Mouse (Mus musculus) stomach, embryonic 15.5 days (tissue): Measurements from ENCODE around the gene Csnk1d. TPM values are rescaled to one million over a fixed set of nuclear protein-coding genes. Genes with fewer than 3 reads are reported as not detected.

Experiments
- ATAC-seq: fragments of 200-750 bp; cut with Nextera tagmentation; 2 replicates; pipeline ENCODE4 v1.8.0; 2017; ENCODE audit warnings: low read depth, moderate number of reproducible peaks, moderate TSS enrichment; ENCODE audit not compliant: insufficient read depth, low FRiP score
- H3K27ac ChIP-seq: fragments of 300-500 bp; sonication (generic); 2 replicates; pipeline ENCODE4 v1.5.1; 2015; ENCODE audit warnings: mild to moderate bottlenecking, inconsistent platforms
- H3K27me3 ChIP-seq: fragments of 300-500 bp; sonication (generic); replicated peaks from 2 replicates; pipeline ENCODE4 v1.6.1; 2015; ENCODE audit warnings: inconsistent platforms
- H3K36me3 ChIP-seq: fragments of 300-500 bp; sonication (generic); 2 replicates; pipeline ENCODE4 v1.6.1; 2015; ENCODE audit warnings: inconsistent platforms
- H3K4me1 ChIP-seq: fragments of 300-500 bp; sonication (generic); 2 replicates; pipeline ENCODE4 v1.6.1; 2015; ENCODE audit warnings: inconsistent platforms
- H3K4me2 ChIP-seq: fragments of 300-500 bp; sonication (generic); 2 replicates; pipeline ENCODE4 v1.6.1; 2015; ENCODE audit warnings: mild to moderate bottlenecking, inconsistent platforms
- H3K4me3 ChIP-seq: fragments of 300-500 bp; sonication (generic); replicated peaks from 2 replicates; pipeline ENCODE4 v1.5.1; 2015; ENCODE audit warnings: inconsistent platforms
- H3K9ac ChIP-seq: fragments of 300-500 bp; sonication (generic); 2 replicates; pipeline ENCODE4 v1.6.1; 2015; ENCODE audit warnings: inconsistent platforms
- H3K9me3 ChIP-seq: fragments of 300-500 bp; sonication (generic); 2 replicates; pipeline ENCODE4 v1.6.1; 2016; ENCODE audit warnings: inconsistent platforms
- WGBS: fragments of 180-500 bp; shearing (Covaris S2); methylation state at CpG from one replicate; pipeline ENCODE4 v1.1.7; 2015; 5-methylcytosine and 5-hydroxymethylcytosine counted together
- polyA plus RNA-seq: library from polyadenylated mRNA; unstranded; fragments of >200 nt; fragmentation: Nextera tagmentation; extraction: Ambion mirVana; gene quantifications from 2 replicates; pipeline ENCODE4 v1.2.1, GENCODE M21; 2015

The Csnk1d gene
- polyA plus RNA-seq, 1 experiment from 2014 or later = 110 TPM

DNA sequence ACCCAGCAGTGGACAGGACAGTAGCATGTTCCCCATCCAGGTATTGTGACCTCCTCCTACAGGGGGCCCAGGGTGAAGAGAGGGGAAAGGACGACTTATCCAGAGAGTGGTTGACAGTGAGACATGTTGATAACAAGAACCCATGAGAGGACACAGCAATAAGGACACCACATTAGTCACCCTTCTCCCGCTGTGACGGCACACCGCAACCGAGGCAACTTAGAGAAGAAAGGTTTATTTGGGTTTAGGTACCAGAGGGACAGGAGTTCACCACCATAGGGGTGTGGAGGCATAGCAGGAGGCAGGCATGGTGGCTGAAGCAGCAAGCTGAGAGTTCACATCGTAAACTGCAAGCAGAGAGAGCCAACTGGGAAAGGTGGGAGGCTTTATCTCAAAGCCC, 15.1 kb upstream of the Csnk1d start:
- no peak overlapping the region for H3K4me3 ChIP-seq
- H3K36me3 ChIP-seq = no peaks in the 10 kb centered on the region
- no peak overlapping the region for H3K9ac ChIP-seq
- ATAC-seq = no peak
- H3K9me3 ChIP-seq = no peaks in the 10 kb centered on the region
- H3K27ac ChIP-seq = no peak overlapping the region
- 63% methylated on average over 6 of the region's 6 CpGs for WGBS
- no peaks in the 10 kb centered on the region for H3K27me3 ChIP-seq
- 0 out of 2 replicates have a peak, but pooled peaks cover 2% of the 10 kb centered on the region for H3K4me1 ChIP-seq
- no peak overlapping the region for H3K4me2 ChIP-seq

DNA sequence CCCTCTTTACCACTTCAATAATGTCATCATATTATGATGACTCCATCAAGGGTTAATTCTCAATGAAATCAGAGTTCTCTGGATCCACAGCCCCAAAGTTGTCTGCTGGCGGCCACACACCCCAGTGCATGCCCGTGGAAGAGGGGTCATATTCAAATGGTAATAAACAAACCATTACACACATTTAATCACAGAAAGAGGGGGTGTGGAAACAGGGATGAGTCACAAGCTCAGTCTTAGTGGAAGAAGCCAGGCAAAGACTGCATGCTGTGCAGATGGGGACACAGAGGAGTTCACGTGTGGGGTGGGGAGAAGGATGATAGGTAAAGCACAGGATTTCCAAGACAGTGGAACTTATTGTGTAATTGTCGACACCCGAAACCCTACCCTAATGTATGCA, 13.2 kb upstream of the Csnk1d start:
- 46% methylated on average over 5 of the region's 5 CpGs for WGBS
- Histone ChIP-seq H3K9ac (no peak overlapping the region), H3K27me3 (no peaks in the 10 kb centered on the region), H3K4me2 (no peak overlapping the region), H3K9me3 (no peaks in the 10 kb centered on the region), H3K27ac (no peak overlapping the region), H3K36me3 (no peaks in the 10 kb centered on the region), H3K4me1 (0 out of 2 replicates have a peak, but pooled peaks cover 2% of the 10 kb centered on the region), H3K4me3 (no peak overlapping the region)
- ATAC-seq = no peak

DNA sequence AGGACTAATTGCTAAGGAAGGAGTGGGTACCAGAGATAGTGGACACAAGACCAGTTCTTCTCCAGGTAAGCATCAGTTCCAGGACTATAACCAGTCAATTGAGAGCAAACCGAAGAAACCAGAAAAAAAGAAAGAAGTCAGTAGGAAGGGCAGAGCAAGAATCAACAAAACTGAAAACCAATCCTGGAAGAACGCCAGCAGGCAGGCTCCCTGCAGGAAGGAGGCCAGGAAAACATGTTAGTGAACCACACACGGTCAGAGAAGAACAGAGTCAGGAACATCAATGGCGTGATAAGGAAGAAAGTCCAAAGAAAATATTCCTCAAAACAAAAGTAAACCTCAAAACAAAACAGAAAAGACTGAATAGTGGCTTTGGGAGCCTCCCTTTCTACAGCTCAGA, 10.8 kb upstream of the Csnk1d start:
- Histone ChIP-seq H3K4me2 (no peak overlapping the region), H3K9me3 (no peaks in the 10 kb centered on the region), H3K4me3 (no peak overlapping the region), H3K4me1 (0 out of 2 replicates have a peak, but pooled peaks cover 2% of the 10 kb centered on the region), H3K27ac (no peak overlapping the region), H3K9ac (no peak overlapping the region), H3K27me3 (no peaks in the 10 kb centered on the region), H3K36me3 (no peaks in the 10 kb centered on the region)
- ATAC-seq = no peak
- WGBS = 27% methylated on average over 4 of the region's 4 CpGs

DNA sequence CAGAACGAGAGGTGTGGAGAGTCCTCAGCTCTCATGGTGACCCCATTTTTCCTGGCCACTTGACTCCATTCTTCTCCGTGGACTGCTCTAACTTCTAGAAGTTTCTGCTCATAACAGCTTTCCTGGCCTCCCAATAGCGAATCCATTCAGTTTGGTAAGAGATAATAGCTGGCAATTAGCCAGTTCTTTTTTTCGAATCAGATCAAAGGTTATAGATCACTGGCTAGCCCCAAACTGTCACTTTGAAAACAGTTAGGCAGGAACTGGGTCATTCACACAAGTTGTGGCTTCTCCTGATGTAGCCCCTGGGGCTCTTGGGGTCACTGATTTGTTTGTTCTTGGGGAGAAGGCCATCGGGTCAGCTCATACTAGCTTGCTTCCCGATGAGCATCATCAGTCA, 3.6 kb upstream of the Csnk1d start:
- Histone ChIP-seq H3K9me3 (no peaks in the 10 kb centered on the region), H3K4me2 (no peak overlapping the region), H3K27ac (no peak overlapping the region), H3K27me3 (no peaks in the 10 kb centered on the region), H3K4me3 (no peak overlapping the region), H3K36me3 (no peaks in the 10 kb centered on the region), H3K9ac (no peak overlapping the region), H3K4me1 (peaks cover 17% of the 10 kb centered on the region)
- 70% methylated on average over 6 of the region's 6 CpGs for WGBS
- ATAC-seq = no peak

DNA sequence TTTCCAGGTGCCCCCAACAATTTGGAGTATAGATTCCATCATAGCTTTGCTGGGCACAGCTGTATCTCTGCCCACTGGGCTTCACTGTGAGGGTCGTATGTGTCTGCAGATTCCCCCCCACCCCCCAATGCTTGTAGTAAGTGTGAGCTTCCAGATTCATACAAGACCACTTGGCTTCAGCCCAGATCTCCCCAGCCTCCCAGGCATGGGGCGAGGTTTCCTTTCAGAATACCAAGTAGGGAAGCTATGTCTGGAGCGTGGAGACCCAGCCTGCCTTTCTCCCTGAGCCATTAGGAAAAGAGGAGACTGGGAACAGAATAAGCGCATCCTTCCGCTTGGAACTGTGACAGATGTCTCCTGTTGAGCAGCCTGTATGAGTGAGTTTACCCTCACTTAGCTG, 2.5 kb upstream of the Csnk1d start:
- peaks cover 29% of the 10 kb centered on the region for H3K4me1 ChIP-seq
- H3K27me3 ChIP-seq = no peaks in the 10 kb centered on the region
- no peak overlapping the region for H3K4me2 ChIP-seq
- H3K27ac ChIP-seq = no peak overlapping the region
- ATAC-seq = no peak
- WGBS = 73% methylated on average over 5 of the region's 5 CpGs
- H3K4me3 ChIP-seq = no peak overlapping the region
- H3K36me3 ChIP-seq = no peaks in the 10 kb centered on the region
- no peak overlapping the region for H3K9ac ChIP-seq
- H3K9me3 ChIP-seq = no peaks in the 10 kb centered on the region

DNA sequence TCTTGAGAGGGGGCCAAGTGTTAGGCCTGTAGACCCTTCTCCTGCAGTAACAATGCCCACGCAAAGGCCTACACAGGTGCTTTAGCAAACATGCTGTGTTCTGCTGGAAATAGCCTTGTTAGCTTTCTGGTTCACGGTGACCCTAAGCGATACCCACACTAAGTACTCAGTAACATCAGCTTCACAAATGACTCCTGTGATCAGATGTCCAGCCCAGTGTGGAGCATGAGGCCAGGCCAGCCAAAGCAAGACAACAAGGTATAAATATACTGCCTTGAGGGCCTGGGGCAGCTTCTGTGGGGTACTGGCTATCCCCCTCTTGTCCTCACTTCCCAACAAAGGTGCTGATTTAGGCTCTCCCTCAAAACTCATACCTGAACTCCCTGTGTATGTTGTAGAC, 1.9 kb upstream of the Csnk1d start:
- H3K4me3 ChIP-seq = no peak overlapping the region
- no peaks in the 10 kb centered on the region for H3K27me3 ChIP-seq
- no peak overlapping the region for H3K27ac ChIP-seq
- no peaks in the 10 kb centered on the region for H3K9me3 ChIP-seq
- no peaks in the 10 kb centered on the region for H3K36me3 ChIP-seq
- no peak overlapping the region for H3K4me2 ChIP-seq
- H3K9ac ChIP-seq = no peak overlapping the region
- no peak for ATAC-seq
- H3K4me1 ChIP-seq = peaks cover 34% of the 10 kb centered on the region
- 98% methylated on average over 3 of the region's 3 CpGs for WGBS

DNA sequence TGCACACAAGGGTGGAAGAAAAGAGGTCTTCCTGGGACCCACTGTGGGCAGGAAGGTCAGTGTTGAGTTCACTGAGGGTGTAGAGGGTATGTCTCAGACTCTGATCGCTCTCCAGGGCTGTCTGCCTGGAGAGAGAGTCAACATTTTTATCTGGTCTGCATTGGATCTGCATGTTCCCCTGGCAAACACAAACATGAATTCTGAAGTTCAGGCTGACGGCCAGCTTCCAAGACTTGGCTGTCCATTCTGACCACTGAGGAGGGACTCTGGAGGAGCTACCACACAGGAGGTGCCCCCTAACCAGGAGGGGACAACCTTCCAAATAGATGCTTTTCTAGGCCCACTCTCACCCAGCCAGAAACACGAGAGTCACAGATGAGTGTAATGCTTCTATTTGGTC, 661 bp upstream of the Csnk1d start:
- Histone ChIP-seq H3K9ac (peak overlapping the region; percentile 30; the same call in 1 of the 2 replicates), H3K4me1 (peaks cover 38% of the 10 kb centered on the region), H3K9me3 (no peaks in the 10 kb centered on the region), H3K4me2 (peak overlapping the region; percentile 87), H3K36me3 (no peaks in the 10 kb centered on the region), H3K27me3 (no peaks in the 10 kb centered on the region), H3K27ac (peak overlapping the region; percentile 95), H3K4me3 (peak overlapping the region; percentile 100)
- 64% methylated on average over 3 of the region's 3 CpGs for WGBS
- ATAC-seq = no peak

DNA sequence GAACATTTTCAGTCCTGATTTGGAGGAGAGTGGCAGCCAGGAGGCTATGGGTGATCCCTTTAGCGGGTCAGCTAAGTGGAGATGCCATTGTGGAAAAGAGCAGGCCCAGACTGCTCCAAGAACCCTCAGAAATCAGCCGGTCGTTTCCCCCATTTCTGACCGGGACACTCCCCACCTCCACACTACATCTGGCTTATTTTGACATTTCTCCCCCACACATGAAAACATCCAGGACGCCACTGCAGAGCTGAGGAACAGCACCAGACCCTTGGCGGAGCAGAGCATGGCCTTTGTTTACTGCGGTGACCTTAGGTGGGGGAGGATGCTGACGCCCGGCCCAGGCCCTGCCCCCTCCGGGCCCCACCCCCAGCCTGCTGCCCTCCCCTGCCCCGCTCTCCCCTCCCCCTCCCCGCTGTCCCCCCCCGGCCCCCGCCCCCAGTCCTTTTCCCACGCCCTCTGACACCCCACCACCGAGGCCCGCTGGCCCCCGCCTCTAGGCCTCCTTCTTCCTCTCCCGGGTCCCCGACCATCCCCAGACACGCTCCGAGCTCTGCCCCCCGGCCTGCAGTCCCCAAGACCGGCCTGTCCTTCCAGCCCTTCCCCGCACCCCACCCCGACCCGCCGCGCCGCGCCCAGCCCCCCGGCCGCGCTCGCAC, 876 bp downstream of the Csnk1d start:
- Histone ChIP-seq H3K36me3 (no peaks in the 10 kb centered on the region), H3K4me3 (peak overlapping the region; percentile 100), H3K27me3 (no peaks in the 10 kb centered on the region), H3K27ac (peak overlapping the region; percentile 95), H3K9me3 (no peaks in the 10 kb centered on the region), H3K9ac (peak overlapping the region; percentile 100), H3K4me1 (peaks cover 38% of the 10 kb centered on the region), H3K4me2 (peak overlapping the region; percentile 87)
- ATAC-seq = no peak; the same call in 1 of the 2 replicates
- WGBS = 2% methylated on average over 26 of the region's 35 CpGs

DNA sequence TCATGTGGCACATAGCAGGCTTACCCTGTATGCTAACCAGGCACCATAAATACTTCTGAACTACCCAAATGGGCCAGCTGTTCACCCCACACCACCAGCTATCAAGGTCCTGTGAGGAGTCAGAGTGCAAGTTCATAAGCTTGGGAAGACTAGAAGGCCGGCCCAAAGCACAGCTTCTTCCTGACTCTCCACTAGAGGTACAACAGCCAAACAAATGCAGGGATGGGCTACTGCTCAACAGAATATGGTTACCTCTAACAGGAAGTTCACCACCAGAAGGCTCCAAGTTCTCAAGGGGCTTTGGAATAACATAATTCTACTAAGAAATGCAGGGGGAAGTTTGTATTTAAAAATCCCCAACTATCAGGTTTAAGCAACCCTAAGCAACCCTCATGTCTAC, 1.6 kb downstream of the Csnk1d start:
- Histone ChIP-seq H3K9me3 (no peaks in the 10 kb centered on the region), H3K4me1 (peaks cover 38% of the 10 kb centered on the region), H3K4me3 (peak overlapping the region; percentile 100), H3K36me3 (no peaks in the 10 kb centered on the region), H3K27me3 (no peaks in the 10 kb centered on the region), H3K9ac (peak overlapping the region; percentile 100; the same call in 1 of the 2 replicates), H3K27ac (peak overlapping the region; percentile 95; the same call in 1 of the 2 replicates), H3K4me2 (peak overlapping the region; percentile 87)
- WGBS = 10% methylated on average over 1 of the region's 1 CpGs
- no peak for ATAC-seq

DNA sequence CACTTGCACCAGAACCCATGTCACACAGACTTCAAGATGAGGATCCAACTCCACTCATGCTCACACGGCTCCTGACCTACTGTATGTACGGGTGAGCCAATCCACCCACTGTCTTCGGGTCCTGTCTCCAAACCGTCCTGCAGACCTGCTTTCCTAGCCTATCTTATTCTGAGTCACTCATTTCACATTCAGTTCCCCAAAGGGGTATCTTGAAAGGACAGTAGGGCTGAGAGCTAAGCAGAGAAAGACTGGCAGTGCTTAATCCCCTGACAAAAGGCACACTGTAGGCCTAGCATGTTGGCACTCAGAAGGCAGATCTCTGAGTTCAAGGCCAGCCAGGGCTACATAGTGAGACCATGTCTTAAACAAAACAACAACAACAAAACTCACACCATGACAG, 2.7 kb downstream of the Csnk1d start:
- H3K4me1 ChIP-seq = peaks cover 34% of the 10 kb centered on the region
- WGBS = 76% methylated on average over 4 of the region's 4 CpGs
- no peaks in the 10 kb centered on the region for H3K9me3 ChIP-seq
- peak overlapping the region; percentile 87; the same call in 1 of the 2 replicates for H3K4me2 ChIP-seq
- H3K27ac ChIP-seq = 0 out of 2 replicates have a peak overlapping the region, but pooled peaks have one; percentile 28
- no peak for ATAC-seq
- H3K36me3 ChIP-seq = no peaks in the 10 kb centered on the region
- H3K9ac ChIP-seq = no peak overlapping the region
- no peak overlapping the region for H3K4me3 ChIP-seq
- H3K27me3 ChIP-seq = no peaks in the 10 kb centered on the region

DNA sequence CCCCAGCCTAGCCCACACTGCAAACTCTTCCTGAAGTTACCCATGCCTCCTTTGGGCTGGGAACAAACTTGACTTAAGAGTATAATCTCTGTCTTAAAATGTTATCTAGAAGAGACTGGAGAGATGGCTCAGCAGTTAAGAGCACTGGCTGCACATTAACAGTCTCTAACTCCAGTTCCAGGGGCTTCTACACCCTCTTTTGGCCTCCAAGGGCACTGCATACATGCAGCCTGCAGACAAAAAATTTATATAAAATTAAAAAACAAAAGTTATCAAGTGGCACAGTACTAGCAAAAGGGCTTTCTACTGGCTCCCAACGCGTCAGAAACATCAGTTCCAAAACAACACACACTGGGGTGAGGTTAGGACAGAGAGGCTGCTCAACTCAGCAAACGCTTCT, 3.5 kb downstream of the Csnk1d start:
- ATAC-seq = no peak
- Histone ChIP-seq H3K27me3 (no peaks in the 10 kb centered on the region), H3K9ac (no peak overlapping the region), H3K9me3 (no peaks in the 10 kb centered on the region), H3K27ac (no peak overlapping the region), H3K36me3 (peaks cover 6% of the 10 kb centered on the region; the same call in 1 of the 2 replicates), H3K4me2 (no peak overlapping the region), H3K4me3 (no peak overlapping the region; the same call in 1 of the 2 replicates), H3K4me1 (peaks cover 33% of the 10 kb centered on the region)
- WGBS = 72% methylated on average over 3 of the region's 3 CpGs

DNA sequence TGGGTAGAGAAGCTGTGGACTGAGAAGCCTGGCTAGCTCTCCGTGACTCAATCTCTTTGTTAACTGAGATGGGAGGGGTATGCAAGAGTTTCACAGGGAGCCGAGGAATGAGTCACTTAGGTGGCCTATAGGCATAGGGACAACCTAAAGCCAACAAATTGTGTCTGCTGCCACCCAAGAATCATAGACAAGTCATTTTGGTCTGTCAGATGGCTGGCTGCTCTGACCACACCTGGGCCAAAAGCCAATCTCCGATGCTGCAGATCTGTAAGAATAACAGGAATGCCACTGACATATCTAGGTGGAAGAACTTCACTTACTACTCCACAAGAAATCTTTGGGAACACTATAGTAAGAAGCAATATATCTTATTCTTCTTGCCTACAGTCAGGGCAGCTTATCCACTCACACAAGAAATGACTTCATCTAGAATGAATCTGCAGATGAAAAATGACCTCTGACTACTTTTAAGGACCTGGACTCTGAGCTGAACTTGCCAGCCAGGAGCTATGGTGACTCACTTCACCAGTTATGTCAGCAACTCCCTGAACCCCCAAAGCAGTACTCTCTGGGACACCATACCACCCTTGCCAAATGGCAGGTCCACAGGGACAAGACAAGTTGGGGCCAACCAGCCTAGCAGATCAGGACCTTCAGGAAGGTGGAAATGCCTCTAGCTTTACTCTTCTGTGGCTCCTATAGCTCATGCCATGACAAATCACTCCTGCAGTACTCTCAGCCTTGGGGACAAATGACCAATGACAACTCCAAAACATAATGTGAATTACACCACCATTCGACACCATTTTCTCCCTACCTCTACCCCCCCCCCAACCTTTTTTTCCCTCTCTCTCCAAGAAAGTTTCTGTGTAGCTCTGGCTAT, 6.4 kb downstream of the Csnk1d start:
- no peak overlapping the region for H3K4me2 ChIP-seq
- H3K36me3 ChIP-seq = peaks cover 19% of the 10 kb centered on the region
- H3K4me1 ChIP-seq = peaks cover 20% of the 10 kb centered on the region
- no peak overlapping the region for H3K27ac ChIP-seq
- no peak for ATAC-seq
- no peaks in the 10 kb centered on the region for H3K27me3 ChIP-seq
- H3K9me3 ChIP-seq = no peaks in the 10 kb centered on the region
- H3K4me3 ChIP-seq = no peak overlapping the region
- 68% methylated on average over 4 of the region's 4 CpGs for WGBS
- no peak overlapping the region for H3K9ac ChIP-seq
